Mouse (Mus musculus): ENCODE results near the gene Lmbr1l.

GRCm38 (mm10) chr15:98947884-98948283 is 29.9 kb upstream of the Lmbr1l start:
- TF ChIP-seq CTCF (IDR thresholded peaks at IDR 0.05; ENCODE audit: insufficient read depth, low read depth, low read length) (no peak), POLR2A (IDR thresholded peaks at IDR 0.05; ENCODE audit: insufficient read depth, low read depth, low read length) (no peak)
